Comparison of ENCODE assay signal across 7 mouse cellular contexts in the genomic region with DNA sequence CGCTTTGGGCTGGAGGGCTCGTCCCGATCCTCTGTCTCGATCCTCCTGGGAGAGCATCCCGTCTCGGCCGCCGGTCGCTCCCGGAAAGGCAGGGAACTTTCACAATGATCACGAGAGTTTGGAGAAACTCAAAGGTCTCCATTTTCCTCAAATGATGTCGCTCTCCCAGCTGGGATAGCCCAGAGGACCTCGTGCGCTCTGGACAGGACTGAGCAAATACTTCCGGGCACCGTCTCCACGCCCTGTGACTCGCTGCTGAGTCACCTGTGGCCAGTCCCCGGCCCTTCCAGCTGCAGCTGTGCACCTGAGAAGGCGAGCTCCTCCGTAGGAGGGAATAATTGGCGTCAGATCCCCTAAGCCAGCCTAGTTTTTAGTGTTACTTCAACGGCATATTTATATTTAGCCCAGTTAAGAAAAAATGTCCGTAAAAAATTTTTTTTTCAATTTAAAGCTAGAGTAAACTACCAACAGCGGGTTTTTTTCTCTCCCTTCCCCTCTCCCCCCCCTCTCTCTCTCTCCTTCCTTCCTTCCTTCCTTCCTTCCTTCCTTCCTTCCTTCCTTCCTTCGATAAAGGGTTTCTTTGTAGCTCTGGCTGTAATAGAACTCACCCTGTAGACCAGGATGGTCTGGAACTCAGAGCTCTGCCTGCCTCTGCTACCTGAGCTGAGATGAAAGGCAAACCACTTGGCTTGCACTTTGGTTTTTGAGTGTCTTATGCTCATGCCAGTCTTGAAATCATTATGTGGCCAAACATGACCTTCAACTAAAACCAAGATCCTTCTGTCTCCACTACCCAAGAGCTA. TPM values are rescaled to one million over a fixed set of nuclear protein-coding genes. Genes with fewer than 3 reads are reported as not detected.
DNase-seq lines count a peak whose midpoint lies in the region; ATAC-seq lines count a peak whose summit lies in the region.

No protein-coding gene starts in this region.

- peak overlapping the region; percentile 86 for H3K4me3 ChIP-seq in heart, embryonic 16.5 days (ENCODE audit: low read length)
- peak overlapping the region; percentile 70 for H3K4me3 ChIP-seq in limb, embryonic 10.5 days
- peak overlapping the region; percentile 64 for H3K4me3 ChIP-seq in midbrain, embryonic 10.5 days
- peak overlapping the region; percentile 69 for H3K4me3 ChIP-seq in stomach, embryonic 16.5 days (replicated peaks; ENCODE audit: low read length)

- H3K27ac ChIP-seq in heart, embryonic 16.5 days (ENCODE audit: low read length): peak overlapping the region; percentile 95
- peak overlapping the region; percentile 94 for H3K27ac ChIP-seq in limb, embryonic 10.5 days
- H3K27ac ChIP-seq in midbrain, embryonic 10.5 days (replicated peaks): peak overlapping the region; percentile 85
- H3K27ac ChIP-seq in stomach, embryonic 16.5 days (ENCODE audit: low read length): peak overlapping the region; percentile 98

- WGBS in heart, embryonic 16.5 days: 4% methylated on average over 26 of the region's 26 CpGs
- WGBS in limb, embryonic 10.5 days: 14% methylated on average over 26 of the region's 26 CpGs
- 15% methylated on average over 26 of the region's 26 CpGs for WGBS in midbrain, embryonic 10.5 days
- 6% methylated on average over 26 of the region's 26 CpGs for WGBS in stomach, embryonic 16.5 days

- H3K4me1 ChIP-seq in heart, embryonic 16.5 days (ENCODE audit: control insufficient read depth, insufficient read depth, low read length): peaks cover 48% of the 10 kb centered on the region
- H3K4me1 ChIP-seq in limb, embryonic 10.5 days: peaks cover 41% of the 10 kb centered on the region
- H3K4me1 ChIP-seq in midbrain, embryonic 10.5 days: peaks cover 44% of the 10 kb centered on the region
- H3K4me1 ChIP-seq in stomach, embryonic 16.5 days (ENCODE audit: control insufficient read depth, insufficient read depth, low read length): peaks cover 24% of the 10 kb centered on the region

- H3K27me3 ChIP-seq in heart, embryonic 16.5 days (ENCODE audit: control insufficient read depth, insufficient read depth, low read length): no peaks in the 10 kb centered on the region
- H3K27me3 ChIP-seq in limb, embryonic 10.5 days (ENCODE audit: low read depth, poor library complexity, severe bottlenecking): no peaks in the 10 kb centered on the region
- peaks cover 24% of the 10 kb centered on the region for H3K27me3 ChIP-seq in midbrain, embryonic 10.5 days (ENCODE audit: low read depth, poor library complexity, severe bottlenecking)
- no peaks in the 10 kb centered on the region for H3K27me3 ChIP-seq in stomach, embryonic 16.5 days (ENCODE audit: control insufficient read depth, insufficient read depth, low read length)

- H3K9ac ChIP-seq in heart, embryonic 16.5 days (ENCODE audit: low read length): peak overlapping the region; percentile 88
- H3K9ac ChIP-seq in stomach, embryonic 16.5 days (ENCODE audit: low read length): peak overlapping the region; percentile 83

- ATAC-seq in heart, embryonic 16.5 days (replicated peaks; ENCODE audit: extremely low read depth, insufficient read depth, low FRiP score): peak; percentile 19; the same call in 1 of the 2 replicates
- ATAC-seq in stomach, embryonic 16.5 days (ENCODE audit: insufficient read depth, low FRiP score): peak; percentile 74
- no peak for ATAC-seq in cerebellum, adult (ENCODE audit: insufficient number of reproducible peaks, low FRiP score, low TSS enrichment)

- H3K9me3 ChIP-seq in heart, embryonic 16.5 days (replicated peaks; ENCODE audit: control insufficient read depth, low read length): no peaks in the 10 kb centered on the region
- H3K9me3 ChIP-seq in limb, embryonic 10.5 days (replicated peaks): no peaks in the 10 kb centered on the region
- no peaks in the 10 kb centered on the region for H3K9me3 ChIP-seq in midbrain, embryonic 10.5 days (replicated peaks)
- no peaks in the 10 kb centered on the region for H3K9me3 ChIP-seq in stomach, embryonic 16.5 days (replicated peaks; ENCODE audit: control insufficient read depth, low read length)

- peaks cover 8% of the 10 kb centered on the region for H3K36me3 ChIP-seq in heart, embryonic 16.5 days (ENCODE audit: control insufficient read depth, insufficient read depth)
- H3K36me3 ChIP-seq in limb, embryonic 10.5 days: peaks cover 27% of the 10 kb centered on the region
- H3K36me3 ChIP-seq in midbrain, embryonic 10.5 days: peaks cover 19% of the 10 kb centered on the region
- H3K36me3 ChIP-seq in stomach, embryonic 16.5 days (ENCODE audit: control insufficient read depth, insufficient read depth, low read length): no peaks in the 10 kb centered on the region

- H3K4me2 ChIP-seq in heart, embryonic 16.5 days (ENCODE audit: low read depth, low read length): peak overlapping the region; percentile 70
- peak overlapping the region; percentile 92 for H3K4me2 ChIP-seq in stomach, embryonic 16.5 days (ENCODE audit: low read depth, low read length)

- peak; percentile 84 for DNase-seq in MN1 (ENCODE audit: low spot score)
- DNase-seq in c-Kit-positive CD71-positive TER-119-positive erythroid progenitor cells, embryonic 14.5 days (ENCODE audit: low spot score): peak; percentile 60
- DNase-seq in limb, embryonic 10.5 days (ENCODE audit: low spot score): no peak
- DNase-seq in midbrain, embryonic 10.5 days (ENCODE audit: low spot score): no peak

RNA-seq across cellular contexts. Expression of a gene that starts 1.1 kb away (rescaled TPM):
- 130 and 149 TPM in 2 replicates for polyA plus RNA-seq in heart, embryonic 16.5 days (2015; fragmentation: Nextera tagmentation; extraction: Ambion mirVana)
- polyA plus RNA-seq in limb, embryonic 10.5 days (2016; fragmentation: Nextera tagmentation; extraction: Ambion mirVana): 133 and 138 TPM in 2 replicates
- polyA plus RNA-seq in midbrain, embryonic 10.5 days (2016; fragmentation: Nextera tagmentation; extraction: Ambion mirVana): 118 and 129 TPM in 2 replicates
- 196 and 209 TPM in 2 replicates for polyA plus RNA-seq in stomach, embryonic 16.5 days (2015; fragmentation: Nextera tagmentation; extraction: Ambion mirVana)

RNA-seq across cellular contexts. Expression of a gene that starts 24.2 kb away (rescaled TPM):
- 1.4 and 2.4 TPM in 2 replicates for polyA plus RNA-seq in heart, embryonic 16.5 days (2015; fragmentation: Nextera tagmentation; extraction: Ambion mirVana)
- polyA plus RNA-seq in limb, embryonic 10.5 days (2016; fragmentation: Nextera tagmentation; extraction: Ambion mirVana): 0.16 TPM in 1 of 2 replicates, not detected in the other
- 3.3 and 4.2 TPM in 2 replicates for polyA plus RNA-seq in midbrain, embryonic 10.5 days (2016; fragmentation: Nextera tagmentation; extraction: Ambion mirVana)
- polyA plus RNA-seq in stomach, embryonic 16.5 days (2015; fragmentation: Nextera tagmentation; extraction: Ambion mirVana): 24.4 and 25.4 TPM in 2 replicates

RNA-seq across cellular contexts. Expression of a gene that starts 43.6 kb away (rescaled TPM):
- 27.8 and 29.4 TPM in 2 replicates for polyA plus RNA-seq in heart, embryonic 16.5 days (2015; fragmentation: Nextera tagmentation; extraction: Ambion mirVana)
- 54.8 and 56.2 TPM in 2 replicates for polyA plus RNA-seq in limb, embryonic 10.5 days (2016; fragmentation: Nextera tagmentation; extraction: Ambion mirVana)
- 47.5 and 50.2 TPM in 2 replicates for polyA plus RNA-seq in midbrain, embryonic 10.5 days (2016; fragmentation: Nextera tagmentation; extraction: Ambion mirVana)
- 25.6 and 26.4 TPM in 2 replicates for polyA plus RNA-seq in stomach, embryonic 16.5 days (2015; fragmentation: Nextera tagmentation; extraction: Ambion mirVana)

RNA-seq across cellular contexts. Expression of a gene that starts 56.8 kb away (rescaled TPM):
- 0.12 and 0.16 TPM in 2 replicates for polyA plus RNA-seq in heart, embryonic 16.5 days (2015; fragmentation: Nextera tagmentation; extraction: Ambion mirVana)
- 0.15 and 0.23 TPM in 2 replicates for polyA plus RNA-seq in limb, embryonic 10.5 days (2016; fragmentation: Nextera tagmentation; extraction: Ambion mirVana)
- polyA plus RNA-seq in midbrain, embryonic 10.5 days (2016; fragmentation: Nextera tagmentation; extraction: Ambion mirVana): 0.21 and 2.3 TPM in 2 replicates
- polyA plus RNA-seq in stomach, embryonic 16.5 days (2015; fragmentation: Nextera tagmentation; extraction: Ambion mirVana): not detected in 2 replicates

Comparison
In these comparisons a context has a peak if more than half of its experiments do, and no peak if none do; other contexts are left out.
1. DNase-seq: peak in MN1 (single experiment) and c-Kit-positive CD71-positive TER-119-positive erythroid progenitor cells, embryonic 14.5 days (single experiment); none in limb, embryonic 10.5 days (single experiment) and midbrain, embryonic 10.5 days (single experiment).
2. Peak in every context shown above with its lines, with median percentiles within 50 percentile points of each other: H3K27ac ChIP-seq and H3K4me3 ChIP-seq.